Mouse (Mus musculus) 3T3-L1 (cell line): ENCODE measurements around the gene Cadm1.

Experiments
- DNase-seq: peaks from one replicate; pipeline ENCODE4 v3.0.0-alpha.2; 2015; ENCODE audit warnings: low read depth, low spot score

Cadm1 gene

DNA sequence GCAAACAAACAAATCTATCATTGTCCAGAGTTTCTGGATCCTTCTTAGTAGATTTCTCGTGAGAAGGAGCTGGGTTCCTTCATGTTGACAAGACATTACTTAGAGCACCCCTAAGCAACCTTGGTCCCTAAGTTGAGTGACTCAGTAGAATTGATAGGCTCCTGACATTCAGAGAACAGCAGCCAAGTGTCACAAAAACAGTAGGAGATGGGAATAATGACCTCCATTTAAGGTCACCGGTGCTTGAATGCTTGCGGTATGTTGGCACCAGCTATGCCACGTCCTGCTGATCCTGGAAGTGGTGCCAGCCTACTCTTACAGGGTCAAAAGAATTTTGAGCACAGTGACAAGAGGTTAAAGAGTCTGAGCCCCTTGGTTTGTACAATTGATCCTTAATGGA lies 139.2 kb downstream of the Cadm1 start:
- no peak for DNase-seq

DNA sequence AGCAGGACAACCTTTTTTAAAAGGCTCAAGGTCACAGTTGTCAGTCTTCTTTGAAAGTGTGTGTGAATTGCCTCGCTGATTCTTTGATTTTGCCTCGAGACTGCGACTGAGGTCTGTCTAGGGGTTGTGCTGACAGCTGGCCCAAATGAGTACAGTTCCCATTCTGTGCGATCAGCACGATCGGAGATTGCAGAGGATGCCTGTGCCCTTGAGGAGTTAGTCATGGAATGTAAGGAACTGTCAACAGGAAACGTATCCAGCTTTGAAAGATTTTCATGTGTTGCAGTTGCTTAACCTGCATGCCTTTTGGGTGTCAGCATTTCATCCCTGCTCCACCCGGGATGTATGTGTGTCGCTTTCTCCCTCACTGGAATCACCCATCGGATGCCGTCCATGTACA lies 141.6 kb downstream of the Cadm1 start:
- no peak for DNase-seq

DNA sequence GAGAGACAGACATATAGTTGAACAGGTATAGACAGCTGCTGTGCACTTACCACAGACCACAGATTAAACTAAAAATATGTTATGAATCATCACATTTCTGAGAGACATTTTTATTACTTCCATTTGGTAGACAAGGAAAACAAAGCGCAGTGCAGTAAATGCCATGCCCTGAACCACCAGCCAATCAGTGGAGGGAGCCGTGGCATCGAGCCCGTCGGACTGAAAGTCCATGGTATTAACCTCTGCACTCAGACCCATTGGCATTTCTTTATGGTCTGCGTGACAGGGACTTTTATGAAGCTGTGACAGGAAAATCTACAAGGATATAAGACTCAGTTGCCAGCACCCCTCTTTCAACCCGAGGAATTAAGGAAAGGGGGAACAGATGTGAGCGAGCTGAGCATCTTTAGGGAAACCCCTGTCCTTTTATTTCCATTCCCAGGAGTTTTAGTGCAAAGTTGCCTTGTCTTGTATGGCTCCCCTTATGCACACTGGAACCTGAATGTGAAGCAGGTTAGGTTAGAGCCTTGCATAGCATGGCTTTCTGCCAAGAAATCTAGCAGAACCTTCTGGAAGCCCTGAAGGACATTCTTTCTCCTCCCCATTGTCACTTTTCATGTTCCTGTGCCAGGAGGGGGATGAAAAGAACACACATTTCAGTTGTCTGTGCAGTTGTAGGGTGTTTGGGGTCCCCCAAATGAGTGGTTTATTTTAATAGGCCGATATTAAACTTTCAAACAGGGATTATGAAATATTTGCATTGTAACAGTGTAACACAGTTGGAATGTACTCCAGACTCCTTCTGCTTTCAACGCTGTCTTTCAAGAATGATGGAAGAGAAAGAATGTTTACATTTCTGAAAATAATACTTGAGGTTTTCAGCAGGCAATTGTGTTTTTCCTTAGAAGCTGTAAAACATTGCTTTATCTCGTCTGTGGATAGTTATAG lies 145.1 kb downstream of the Cadm1 start:
- DNase-seq, result peak; percentile 50

DNA sequence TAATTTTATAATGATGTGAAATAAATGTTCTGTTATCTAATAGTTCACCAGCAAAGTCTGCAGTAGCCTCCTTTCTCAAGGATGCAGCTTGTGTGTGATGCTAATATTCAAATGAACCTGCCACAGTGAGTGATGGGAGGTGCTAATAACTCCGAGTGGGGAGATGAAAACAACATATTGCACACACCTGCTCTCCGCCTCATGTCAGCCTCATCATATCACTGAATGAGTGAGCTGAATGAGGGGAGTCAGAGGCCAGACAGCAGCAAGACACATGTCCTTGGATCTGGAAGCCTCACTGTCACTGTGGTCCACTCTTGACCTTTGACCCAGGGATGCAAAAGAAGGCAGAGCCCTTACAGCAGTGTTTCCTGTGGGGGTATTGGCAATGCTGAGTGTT lies 156.9 kb downstream of the Cadm1 start:
- DNase-seq, result no peak

DNA sequence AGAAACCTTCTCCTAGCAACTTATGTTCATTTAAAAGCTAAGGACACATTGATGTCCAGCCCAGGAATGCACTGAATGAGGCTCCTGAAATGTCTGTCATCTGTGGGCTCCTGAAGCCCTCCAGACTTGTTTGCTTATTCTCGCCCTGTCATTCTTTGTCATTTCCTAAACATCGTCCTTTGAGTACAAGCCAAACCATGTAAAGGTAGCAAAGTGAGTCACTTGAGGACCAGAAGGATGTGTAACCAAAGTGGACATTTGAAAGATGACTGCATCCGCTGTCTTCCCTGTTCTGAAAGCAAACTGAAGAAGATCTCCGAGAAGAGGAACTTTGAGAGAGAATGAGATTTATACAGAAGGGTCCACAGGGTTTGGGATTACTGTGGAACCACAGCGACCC lies 157.6 kb downstream of the Cadm1 start:
- no peak for DNase-seq

DNA sequence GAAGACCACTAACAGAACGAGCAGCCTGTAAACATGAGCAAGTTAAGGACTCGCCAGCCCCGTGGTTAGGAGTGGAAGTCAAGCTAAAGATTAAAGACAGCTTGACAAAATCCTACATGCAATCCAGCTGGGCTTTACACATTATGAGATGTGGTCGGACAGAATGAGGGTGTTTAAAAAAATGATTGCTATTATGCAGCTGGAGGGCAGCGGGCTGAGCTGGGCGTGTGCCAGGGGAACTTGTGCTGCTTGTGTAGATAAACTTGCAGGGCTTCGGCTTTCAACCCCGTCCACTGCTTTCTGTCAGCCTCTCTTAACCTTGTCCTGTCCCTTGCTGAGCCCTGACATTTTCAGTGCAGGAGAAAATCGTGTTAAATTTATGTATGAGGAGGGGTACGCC lies 158.3 kb downstream of the Cadm1 start:
- DNase-seq, result no peak

DNA sequence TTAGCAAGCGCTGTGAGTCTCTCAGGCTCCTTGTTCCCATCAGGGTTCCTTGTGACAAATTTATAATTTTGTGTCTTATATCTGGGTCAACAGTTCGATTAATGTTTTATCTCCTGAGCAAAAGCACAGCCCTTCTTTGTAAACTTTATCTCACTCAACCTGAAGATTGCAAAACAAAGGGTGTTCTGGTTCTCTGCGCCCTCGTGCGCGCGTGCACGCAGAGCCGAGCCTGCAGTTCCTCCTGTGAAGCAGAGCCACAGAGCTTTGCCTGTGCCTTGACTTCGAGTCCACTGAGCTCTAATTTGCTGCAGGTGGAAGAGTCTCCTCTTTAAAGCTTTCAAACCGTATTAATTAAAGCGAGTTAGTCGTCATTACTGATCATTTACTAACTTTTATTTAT lies 162.9 kb downstream of the Cadm1 start:
- DNase-seq, result no peak

DNA sequence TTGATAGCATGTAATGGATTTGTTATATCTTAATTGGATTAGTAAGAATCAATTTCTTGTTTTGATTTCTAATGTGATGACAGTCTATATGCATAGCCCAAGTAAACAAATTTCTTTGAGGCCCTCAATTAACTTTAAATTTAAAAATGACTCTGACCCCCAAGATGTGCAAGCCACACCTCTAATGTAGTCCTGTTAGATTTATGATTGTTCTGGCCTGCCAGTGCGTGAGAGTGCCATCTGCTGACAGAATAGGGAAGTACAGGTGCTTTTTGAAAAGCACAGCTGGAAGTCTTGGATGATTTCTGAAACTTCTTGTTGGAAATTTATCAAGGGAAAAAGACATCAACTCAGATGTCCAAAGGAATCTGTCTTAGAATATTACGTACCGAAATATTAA lies 169.1 kb downstream of the Cadm1 start:
- peak; percentile 64 for DNase-seq

DNA sequence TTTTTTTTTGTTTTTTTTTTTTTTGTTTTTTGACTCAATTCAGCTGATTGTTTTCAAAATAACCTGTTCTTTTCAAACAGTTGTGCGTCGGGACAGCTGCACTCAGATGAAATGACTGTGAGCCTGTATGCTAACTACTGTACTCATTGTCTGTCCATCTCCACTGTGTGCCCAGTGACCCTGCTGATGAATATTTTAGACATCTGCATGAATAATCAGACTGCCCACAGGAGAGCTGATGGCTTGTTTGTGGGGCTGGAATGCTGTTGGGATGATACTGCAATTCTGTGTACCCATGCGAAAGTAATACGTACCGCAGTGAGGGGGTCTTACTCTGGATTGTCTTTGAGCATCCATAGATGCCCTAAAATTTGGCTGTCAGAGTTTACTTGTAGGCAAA lies 170.0 kb downstream of the Cadm1 start:
- DNase-seq, result no peak

DNA sequence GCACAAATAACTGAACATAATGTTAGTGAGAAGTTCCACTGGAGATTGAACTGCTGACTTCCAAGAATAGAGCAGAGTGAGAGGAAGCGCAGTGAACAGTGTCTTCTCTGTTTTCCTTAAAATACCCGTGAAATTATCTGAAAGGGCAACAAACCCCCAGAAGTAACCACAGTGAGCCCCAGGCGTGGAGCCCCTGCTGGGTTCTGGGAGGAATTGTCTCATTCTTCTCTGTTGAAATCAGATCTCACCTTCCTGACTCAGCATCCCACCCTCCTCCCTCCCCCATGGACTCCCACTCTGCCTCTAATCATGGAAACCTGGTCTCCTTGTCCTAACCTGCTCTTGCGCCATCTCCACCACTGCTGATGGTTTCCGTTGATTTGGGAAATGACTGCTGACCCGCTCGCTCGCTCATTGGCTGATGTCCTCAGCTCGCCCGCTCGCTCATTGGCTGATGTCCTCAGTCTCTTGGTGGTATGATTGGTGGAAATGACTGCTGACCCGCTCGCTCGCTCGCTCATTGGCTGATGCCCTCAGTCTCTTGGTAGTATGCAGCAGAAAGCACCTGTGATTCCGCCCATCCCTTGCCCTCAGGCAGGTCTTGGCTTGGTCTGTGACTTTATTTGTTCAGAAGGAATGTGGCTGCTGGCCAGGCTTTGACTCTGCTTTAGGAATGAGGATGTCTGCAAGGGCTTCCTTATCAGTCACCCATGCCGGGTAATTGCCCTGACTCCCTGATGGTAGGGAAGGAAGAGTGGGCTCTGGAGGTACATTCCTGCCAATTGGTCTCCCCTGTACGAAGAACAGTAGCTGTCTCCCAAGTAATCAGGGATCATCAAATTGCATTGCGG lies 173.3 kb downstream of the Cadm1 start:
- peak; percentile 20 for DNase-seq

DNA sequence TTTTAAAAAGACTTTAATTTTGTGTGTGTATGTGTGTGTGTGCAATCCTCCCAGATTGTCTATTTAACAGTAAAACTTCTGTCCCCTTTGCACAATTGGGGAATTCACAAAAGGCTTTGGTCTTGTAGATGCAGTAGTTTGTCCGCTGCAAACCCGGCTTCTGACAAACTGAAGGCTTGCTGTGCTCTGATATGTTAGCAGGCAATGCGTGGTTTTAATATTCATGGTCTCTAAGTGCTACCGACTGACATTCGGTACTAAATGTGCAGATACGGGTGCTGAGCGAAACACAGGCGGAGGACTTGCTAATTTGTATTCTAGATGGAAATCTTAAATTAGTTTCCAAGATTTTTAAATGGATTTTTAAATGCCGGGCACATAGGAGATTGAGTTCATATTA lies 176.4 kb downstream of the Cadm1 start:
- no peak for DNase-seq

DNA sequence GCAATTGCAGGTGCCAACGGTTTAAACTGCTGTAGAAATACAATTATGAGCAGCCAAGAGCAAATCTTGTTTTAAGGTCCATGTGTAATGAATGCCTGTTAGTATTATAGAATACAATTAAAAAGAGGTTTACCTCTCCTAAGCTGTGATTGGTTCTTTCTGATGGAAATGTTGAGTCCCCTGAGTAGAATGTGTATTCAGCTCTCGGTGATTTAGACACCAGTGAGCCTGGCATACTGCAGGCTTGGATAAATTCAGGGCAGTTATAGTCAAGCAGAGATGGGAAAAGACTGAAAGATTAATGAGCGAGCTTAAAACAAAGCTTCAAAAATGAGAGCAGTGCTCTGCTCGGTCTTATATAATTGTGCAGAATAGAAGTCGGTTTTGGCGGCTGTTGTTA lies 177.4 kb downstream of the Cadm1 start:
- no peak for DNase-seq

DNA sequence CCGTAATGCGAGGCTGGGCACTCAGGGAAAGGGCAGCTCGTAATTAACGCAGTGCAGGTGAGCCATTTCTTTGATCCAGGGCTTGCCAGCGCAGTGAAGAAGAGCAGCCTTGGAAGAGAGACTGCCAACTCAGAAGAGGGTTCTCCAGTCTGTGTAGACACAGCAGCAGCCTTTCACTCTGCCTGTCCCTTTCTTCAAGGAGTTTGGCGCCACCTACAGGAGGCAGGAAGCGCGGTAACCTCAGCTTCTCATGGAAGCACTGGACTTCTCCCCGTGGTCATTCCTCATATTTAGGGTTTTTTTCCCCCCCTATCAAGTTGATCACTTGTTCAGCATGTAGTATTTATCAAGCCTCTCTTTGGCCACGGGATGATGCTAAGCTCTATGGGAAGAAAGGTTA lies 178.3 kb downstream of the Cadm1 start:
- DNase-seq, result peak; percentile 48

DNA sequence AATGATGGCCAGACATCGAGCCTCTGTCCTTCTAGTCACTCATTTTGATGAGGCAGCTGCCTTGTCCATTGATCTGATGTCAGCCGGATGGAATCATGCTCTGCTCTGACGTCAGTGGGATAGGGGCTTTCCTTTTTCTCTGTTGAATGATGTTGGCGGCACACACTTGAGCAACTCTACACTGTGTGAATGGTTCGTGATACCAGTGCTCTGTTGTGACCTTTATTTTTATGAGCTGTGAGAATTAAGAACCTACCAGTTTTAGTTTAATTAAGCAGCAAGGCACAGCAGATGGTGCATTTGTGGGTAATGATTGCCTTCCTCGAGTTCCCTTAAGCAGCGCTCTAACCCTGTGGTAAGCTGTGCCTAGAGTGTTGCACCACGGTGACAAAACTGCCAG lies 181.0 kb downstream of the Cadm1 start:
- DNase-seq, result no peak

DNA sequence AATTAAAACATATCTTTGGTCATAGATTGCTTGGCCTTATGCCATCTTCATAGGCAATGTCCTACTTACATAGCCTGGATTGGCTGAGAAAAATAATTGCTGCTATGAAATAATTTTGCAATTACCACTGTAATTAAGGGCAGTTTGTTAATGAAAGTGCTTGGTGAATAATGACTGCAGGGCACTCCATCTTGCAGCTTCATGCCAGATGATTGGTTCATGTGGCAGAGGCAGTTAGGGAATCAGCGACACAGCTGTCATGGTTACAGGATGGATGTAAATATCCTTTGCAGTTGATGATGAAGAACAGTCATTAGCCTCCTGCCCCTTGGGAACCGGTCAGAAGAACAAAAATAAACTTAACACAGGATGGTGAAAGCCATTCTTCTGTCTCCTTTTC lies 184.6 kb downstream of the Cadm1 start:
- DNase-seq, result no peak

DNA sequence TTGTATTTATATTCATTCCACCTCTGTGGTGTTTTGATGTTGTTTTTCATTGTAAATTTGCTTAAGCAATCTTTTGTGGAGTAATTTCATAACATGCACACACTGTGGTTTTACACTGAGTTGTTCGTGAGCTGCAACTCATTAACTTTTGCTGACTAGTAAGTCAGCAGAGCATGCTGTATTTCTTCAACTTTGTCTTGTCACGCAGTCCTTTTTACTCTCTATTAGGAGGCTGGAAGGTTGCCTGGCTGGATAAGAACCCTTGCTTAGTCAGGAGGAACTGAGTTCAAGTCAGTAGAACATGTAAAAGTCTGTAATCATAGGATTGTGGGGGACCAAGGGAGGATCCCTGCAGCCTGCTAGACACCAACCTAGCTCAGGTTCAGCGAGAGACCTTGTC lies 185.4 kb downstream of the Cadm1 start:
- DNase-seq, result no peak

DNA sequence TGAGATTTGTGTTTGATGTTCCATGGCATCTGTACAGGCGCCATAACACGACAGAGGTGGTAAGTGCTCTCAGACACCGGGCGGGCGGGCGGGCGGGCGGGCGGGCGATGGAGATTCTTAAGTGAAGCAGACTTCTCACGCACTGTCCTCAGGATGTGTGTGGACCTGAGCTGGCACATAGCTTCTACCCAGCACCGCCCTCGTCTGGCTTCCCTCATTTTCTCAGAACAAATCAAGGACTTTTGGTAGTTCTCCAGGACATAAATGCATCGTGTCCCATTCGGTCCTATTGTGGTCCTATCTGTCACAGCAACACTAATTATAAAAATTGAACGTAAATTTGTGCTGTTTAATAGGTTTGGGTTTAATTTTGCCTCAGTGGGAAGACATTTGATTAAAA lies 186.9 kb downstream of the Cadm1 start:
- DNase-seq, result no peak

DNA sequence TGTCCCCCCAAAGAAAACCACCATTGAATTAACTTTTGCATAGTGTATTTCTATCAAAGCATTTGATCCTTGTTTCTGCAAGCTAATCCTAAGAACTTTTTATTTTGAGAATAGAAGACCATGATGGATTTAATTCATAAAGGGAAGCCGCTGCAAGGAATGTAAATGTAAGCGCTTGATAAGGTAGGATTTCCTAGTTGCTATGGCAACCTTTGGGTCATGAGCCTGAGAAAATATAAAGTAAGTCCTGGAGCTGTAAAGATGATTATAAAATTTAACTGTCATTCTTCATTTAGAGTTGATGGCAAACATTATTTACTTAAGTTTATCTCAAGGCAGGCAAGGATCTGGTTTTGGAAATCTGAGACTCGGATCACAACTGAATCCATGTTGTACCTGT lies 197.6 kb downstream of the Cadm1 start:
- DNase-seq, result no peak

DNA sequence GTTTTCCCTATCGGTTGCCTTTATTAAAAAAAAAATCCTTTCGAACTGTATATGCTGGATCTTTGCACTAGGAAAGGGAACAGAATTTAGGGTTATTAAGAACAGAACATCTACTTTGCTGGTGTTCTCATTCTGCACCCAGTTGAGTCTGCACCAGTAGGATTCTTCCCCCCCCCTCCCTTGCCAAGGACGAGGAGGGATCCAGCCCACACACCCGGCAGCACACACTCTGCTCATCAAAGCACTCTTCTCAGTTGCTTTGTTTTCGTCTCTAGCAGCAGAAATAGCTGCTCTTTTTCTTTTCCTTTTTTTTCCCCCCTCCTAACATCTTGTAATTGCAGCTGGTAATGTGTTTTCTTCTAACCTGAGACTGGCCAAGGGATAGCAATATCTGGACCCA lies 198.9 kb downstream of the Cadm1 start:
- DNase-seq, result no peak

DNA sequence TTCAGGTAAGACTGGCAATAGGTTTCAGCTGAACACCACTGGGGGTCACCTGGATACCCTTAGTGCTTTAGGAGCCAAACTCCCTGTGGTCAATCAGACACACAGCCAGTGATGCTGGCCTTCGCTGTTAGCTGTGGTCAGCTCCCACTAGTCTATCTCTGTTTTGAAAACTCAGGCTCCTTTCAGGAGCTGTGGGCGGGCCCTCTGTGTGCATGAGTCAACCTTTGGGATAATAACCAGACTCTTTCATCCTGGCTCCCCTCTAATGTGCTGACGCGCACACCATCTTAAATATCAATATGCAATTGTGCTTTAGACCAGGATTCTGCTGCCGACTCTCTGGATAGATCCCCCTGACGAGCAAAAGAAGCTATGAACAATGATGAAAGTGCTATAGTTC lies 200.3 kb downstream of the Cadm1 start:
- DNase-seq, result no peak

DNA sequence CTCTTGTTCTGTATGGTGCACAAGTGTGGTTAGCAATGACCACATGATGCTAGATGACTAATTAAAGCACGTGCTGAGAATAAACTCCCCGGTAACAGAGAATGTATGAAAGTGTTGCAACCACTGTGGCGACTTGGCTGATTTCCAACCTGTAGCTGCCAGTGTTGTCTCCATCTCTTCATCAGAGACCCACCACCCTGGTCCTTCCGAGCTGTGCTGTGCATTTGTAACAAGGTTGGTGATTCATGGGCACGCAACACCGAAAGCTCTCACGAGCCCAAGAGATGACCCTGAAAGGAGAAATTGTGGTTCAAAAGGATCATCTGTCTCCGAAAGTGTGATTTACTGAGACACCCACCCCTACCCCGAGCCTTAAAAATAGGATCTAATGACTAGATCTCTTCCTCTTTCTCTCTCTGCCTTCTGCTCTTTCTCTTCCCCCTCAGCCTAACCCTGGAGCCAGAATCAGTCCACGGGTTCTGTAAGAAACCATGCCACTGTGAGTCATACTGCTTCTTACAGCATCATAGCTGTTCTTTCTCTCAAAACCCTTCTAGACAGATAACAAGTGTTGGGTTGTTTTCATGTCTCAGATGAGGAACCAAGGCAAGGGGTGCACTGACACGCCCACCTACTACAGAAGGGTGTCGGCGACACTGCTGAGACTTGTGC lies 203.9 kb downstream of the Cadm1 start:
- peak; percentile 10 for DNase-seq

DNA sequence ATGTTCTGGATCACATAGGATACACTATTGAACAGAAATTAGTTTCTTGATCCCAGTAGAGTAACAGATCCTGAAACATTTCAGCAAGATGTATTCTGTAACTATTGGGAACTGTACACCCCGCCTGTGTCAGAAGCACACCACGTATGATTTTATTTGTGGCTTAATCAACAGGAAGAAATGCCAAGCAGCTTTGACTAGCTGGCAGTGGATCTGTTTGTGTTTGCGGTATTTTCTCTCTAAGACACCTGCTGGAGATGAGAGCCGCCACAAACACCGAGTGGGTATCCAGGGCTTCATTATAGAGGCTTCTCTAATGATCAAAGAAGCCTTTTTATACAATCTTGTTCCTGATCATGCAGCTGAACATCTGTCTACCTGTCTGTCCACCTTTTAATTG lies 204.9 kb downstream of the Cadm1 start:
- no peak for DNase-seq
